Mouse (Mus musculus) midbrain, embryonic 15.5 days (tissue): Measurements from ENCODE around the gene Slc36a4. TPM values are rescaled to one million over a fixed set of nuclear protein-coding genes. Genes with fewer than 3 reads are reported as not detected.

ENCODE experiments used
- ATAC-seq: fragments of 200-750 bp; cut with Nextera tagmentation; replicated peaks from 2 replicates; pipeline ENCODE4 v1.8.0; 2017; ENCODE audit warnings: moderate TSS enrichment
- H3K27ac ChIP-seq: fragments of 300-500 bp; sonication (generic); 2 replicates; pipeline ENCODE4 v1.5.1; 2015; ENCODE audit warnings: mild to moderate bottlenecking, inconsistent platforms
- H3K27me3 ChIP-seq: fragments of 300-500 bp; sonication (generic); replicated peaks from 2 replicates; pipeline ENCODE4 v1.6.1; 2015; ENCODE audit warnings: inconsistent platforms
- H3K36me3 ChIP-seq: fragments of 300-500 bp; sonication (generic); replicated peaks from 2 replicates; pipeline ENCODE4 v1.6.1; 2015; ENCODE audit warnings: inconsistent platforms
- H3K4me1 ChIP-seq: fragments of 300-500 bp; sonication (generic); 2 replicates; pipeline ENCODE4 v1.6.1; 2015; ENCODE audit warnings: inconsistent platforms
- H3K4me2 ChIP-seq: fragments of 300-500 bp; sonication (generic); 2 replicates; pipeline ENCODE4 v1.6.1; 2015; ENCODE audit warnings: inconsistent platforms, mild to moderate bottlenecking, moderate library complexity
- H3K4me3 ChIP-seq: fragments of 300-500 bp; sonication (generic); 2 replicates; pipeline ENCODE4 v1.5.1; 2015; ENCODE audit warnings: mild to moderate bottlenecking, inconsistent platforms
- H3K9ac ChIP-seq: fragments of 300-500 bp; sonication (generic); 2 replicates; pipeline ENCODE4 v1.6.1; 2015; ENCODE audit warnings: mild to moderate bottlenecking, inconsistent platforms
- H3K9me3 ChIP-seq: fragments of 300-500 bp; sonication (generic); 2 replicates; pipeline ENCODE4 v1.6.1; 2016; ENCODE audit warnings: inconsistent platforms
- WGBS: fragments of 180-500 bp; shearing (Covaris S2); methylation state at CpG from one replicate; pipeline ENCODE4 v1.1.7; 2015; ENCODE audit warnings: mixed read lengths; 5-methylcytosine and 5-hydroxymethylcytosine counted together
- polyA plus RNA-seq: library from polyadenylated mRNA; unstranded; fragments of >200 nt; fragmentation: Nextera tagmentation; extraction: Ambion mirVana; gene quantifications from 2 replicates; pipeline ENCODE4 v1.2.1, GENCODE M21; 2015

The Slc36a4 gene
- 28.7 and 33.0 TPM in 2 replicates for polyA plus RNA-seq

GRCm38 (mm10) chr9:15709599-15710381 is at the start of gene Slc36a4:
Gene Slc36a4 (plus strand): TSS chr9:15709738.
- Histone ChIP-seq H3K9ac (peak within 1 kb of the TSS; percentile 94), H3K36me3 (no peaks in the 10 kb centered on the region), H3K27me3 (no peaks in the 10 kb centered on the region), H3K9me3 (no peaks in the 10 kb centered on the region), H3K4me1 (peaks cover 42% of the 10 kb centered on the region), H3K4me2 (peak within 1 kb of the TSS; percentile 54), H3K4me3 (peak within 1 kb of the TSS; percentile 86), H3K27ac (peak within 1 kb of the TSS; percentile 96)
- WGBS = under 1% methylated on average over 74 of the region's 75 CpGs
- peak; percentile 96 for ATAC-seq

GRCm38 (mm10) chr9:15664606-15665005 is 44.9 kb upstream of the Slc36a4 start:
- Histone ChIP-seq H3K27me3 (no peaks in the 10 kb centered on the region), H3K9me3 (no peaks in the 10 kb centered on the region), H3K36me3 (no peaks in the 10 kb centered on the region), H3K4me3 (no peak overlapping the region), H3K4me2 (no peak overlapping the region), H3K27ac (no peak overlapping the region), H3K9ac (no peak overlapping the region), H3K4me1 (no peaks in the 10 kb centered on the region)
- WGBS = 83% methylated on average over 7 of the region's 7 CpGs
- ATAC-seq = no peak

- no peak for ATAC-seq
- no peaks in the 10 kb centered on the region for H3K27me3 ChIP-seq
- H3K9me3 ChIP-seq = no peaks in the 10 kb centered on the region
- 70% methylated on average over 3 of the region's 3 CpGs for WGBS
- H3K4me3 ChIP-seq = no peak overlapping the region
- H3K9ac ChIP-seq = no peak overlapping the region
- no peak overlapping the region for H3K4me2 ChIP-seq
- H3K27ac ChIP-seq = no peak overlapping the region
- H3K4me1 ChIP-seq = no peaks in the 10 kb centered on the region
- no peaks in the 10 kb centered on the region for H3K36me3 ChIP-seq
Observed at GRCm38 (mm10) chr9:15669452-15669851, 40.1 kb upstream of the Slc36a4 start.

DNA sequence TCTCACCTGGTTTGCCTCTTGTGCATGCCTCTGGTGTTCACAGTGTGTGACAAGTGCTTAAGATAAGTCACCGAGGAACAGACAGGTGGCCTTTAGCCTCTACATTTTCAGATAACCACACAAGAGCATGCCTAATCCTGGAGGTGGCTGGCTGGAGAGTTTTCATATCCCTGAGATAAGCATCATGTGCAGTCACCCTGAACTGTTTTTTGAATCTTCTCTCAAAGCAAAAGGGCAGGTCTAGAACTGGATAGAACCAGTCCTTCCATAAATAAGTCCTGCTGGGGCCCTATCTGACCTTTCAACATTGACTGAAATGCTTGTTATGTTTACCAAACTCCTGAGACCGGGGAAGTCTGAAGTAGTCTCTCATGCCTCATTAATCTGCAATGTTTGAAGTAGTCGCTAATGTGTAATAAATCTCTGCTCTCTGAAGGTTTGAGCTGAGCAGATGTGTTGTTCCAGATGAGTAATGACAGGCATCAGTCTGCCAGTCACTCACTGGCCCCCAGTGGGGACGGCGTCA is 39.5 kb upstream of the Slc36a4 start:
- Histone ChIP-seq H3K4me1 (no peaks in the 10 kb centered on the region), H3K27ac (no peak overlapping the region), H3K27me3 (no peaks in the 10 kb centered on the region), H3K9ac (no peak overlapping the region), H3K9me3 (no peaks in the 10 kb centered on the region), H3K4me2 (no peak overlapping the region), H3K4me3 (no peak overlapping the region), H3K36me3 (no peaks in the 10 kb centered on the region)
- no peak for ATAC-seq
- 47% methylated on average over 5 of the region's 5 CpGs for WGBS

GRCm38 (mm10) chr9:15672251-15672650 is 37.3 kb upstream of the Slc36a4 start:
- no peak for ATAC-seq
- Histone ChIP-seq H3K27me3 (no peaks in the 10 kb centered on the region), H3K4me2 (no peak overlapping the region), H3K27ac (no peak overlapping the region), H3K9me3 (no peaks in the 10 kb centered on the region), H3K9ac (no peak overlapping the region), H3K36me3 (no peaks in the 10 kb centered on the region), H3K4me3 (no peak overlapping the region), H3K4me1 (no peaks in the 10 kb centered on the region)
- 46% methylated on average over 1 of the region's 1 CpGs for WGBS

DNA sequence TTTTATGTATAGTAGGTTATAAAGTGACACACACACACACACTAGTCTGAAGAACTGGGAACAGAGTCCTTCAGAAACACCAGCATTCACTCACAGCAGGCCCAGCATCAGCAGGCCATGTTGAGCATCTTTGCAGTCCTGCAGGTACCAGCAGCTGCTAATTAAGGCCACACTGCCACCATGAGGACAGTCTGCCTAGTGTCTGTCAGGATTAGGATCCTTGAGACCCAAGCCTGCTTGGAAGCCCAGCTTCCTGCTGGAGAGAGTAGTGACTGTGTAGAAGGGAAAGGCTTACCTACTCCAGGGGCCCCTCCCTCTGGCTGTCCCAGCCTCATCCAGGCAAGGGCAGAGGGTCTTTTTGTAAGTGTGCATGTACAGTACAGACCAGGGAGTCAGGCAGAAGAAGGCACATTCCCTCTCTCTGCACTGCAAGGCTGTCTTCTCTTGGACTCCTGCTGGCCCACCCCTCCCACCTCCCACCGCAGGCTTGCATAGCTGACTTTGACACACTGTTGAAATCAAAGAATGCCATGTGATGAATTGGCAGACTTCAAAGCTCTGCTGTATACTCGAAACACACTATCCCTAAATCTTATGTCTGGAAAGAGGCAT is 27.6 kb upstream of the Slc36a4 start:
- H3K36me3 ChIP-seq = no peaks in the 10 kb centered on the region
- peak; percentile 95 for ATAC-seq
- no peaks in the 10 kb centered on the region for H3K9me3 ChIP-seq
- H3K9ac ChIP-seq = no peak overlapping the region
- H3K4me1 ChIP-seq = no peaks in the 10 kb centered on the region
- H3K4me3 ChIP-seq = no peak overlapping the region
- no peak overlapping the region for H3K4me2 ChIP-seq
- 38% methylated on average over 2 of the region's 2 CpGs for WGBS
- no peaks in the 10 kb centered on the region for H3K27me3 ChIP-seq
- no peak overlapping the region for H3K27ac ChIP-seq

DNA sequence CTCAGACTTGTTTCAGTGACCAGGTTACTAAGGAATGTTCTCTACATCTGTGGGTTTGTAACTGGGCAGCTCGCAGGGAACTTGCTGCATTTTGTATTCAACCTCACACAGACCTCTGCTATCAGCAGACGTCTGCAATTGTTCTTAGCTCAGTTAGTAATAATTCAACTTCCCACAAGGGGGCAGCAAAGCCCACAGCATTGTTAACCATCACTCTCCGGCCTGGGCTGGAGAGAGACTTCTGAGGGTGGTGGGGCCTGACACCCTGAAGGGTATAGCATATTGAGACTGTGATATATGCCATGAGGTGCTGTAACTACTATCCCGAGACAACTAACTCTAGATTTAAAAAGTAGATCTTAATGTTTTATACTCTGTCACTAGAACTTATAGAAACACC is 24.3 kb upstream of the Slc36a4 start:
- no peak overlapping the region for H3K4me3 ChIP-seq
- no peak overlapping the region for H3K27ac ChIP-seq
- peak; percentile 68 for ATAC-seq
- H3K4me1 ChIP-seq = no peaks in the 10 kb centered on the region
- no peaks in the 10 kb centered on the region for H3K36me3 ChIP-seq
- H3K9me3 ChIP-seq = no peaks in the 10 kb centered on the region
- no peak overlapping the region for H3K9ac ChIP-seq
- no peaks in the 10 kb centered on the region for H3K27me3 ChIP-seq
- 15% methylated on average over 4 of the region's 4 CpGs for WGBS
- H3K4me2 ChIP-seq = no peak overlapping the region

GRCm38 (mm10) chr9:15687358-15687757 is 22.2 kb upstream of the Slc36a4 start:
- no peaks in the 10 kb centered on the region for H3K4me1 ChIP-seq
- no peak overlapping the region for H3K9ac ChIP-seq
- no peaks in the 10 kb centered on the region for H3K27me3 ChIP-seq
- no peak overlapping the region for H3K4me2 ChIP-seq
- 87% methylated on average over 5 of the region's 5 CpGs for WGBS
- H3K27ac ChIP-seq = no peak overlapping the region
- ATAC-seq = no peak
- no peaks in the 10 kb centered on the region for H3K36me3 ChIP-seq
- H3K9me3 ChIP-seq = no peaks in the 10 kb centered on the region
- H3K4me3 ChIP-seq = no peak overlapping the region

DNA sequence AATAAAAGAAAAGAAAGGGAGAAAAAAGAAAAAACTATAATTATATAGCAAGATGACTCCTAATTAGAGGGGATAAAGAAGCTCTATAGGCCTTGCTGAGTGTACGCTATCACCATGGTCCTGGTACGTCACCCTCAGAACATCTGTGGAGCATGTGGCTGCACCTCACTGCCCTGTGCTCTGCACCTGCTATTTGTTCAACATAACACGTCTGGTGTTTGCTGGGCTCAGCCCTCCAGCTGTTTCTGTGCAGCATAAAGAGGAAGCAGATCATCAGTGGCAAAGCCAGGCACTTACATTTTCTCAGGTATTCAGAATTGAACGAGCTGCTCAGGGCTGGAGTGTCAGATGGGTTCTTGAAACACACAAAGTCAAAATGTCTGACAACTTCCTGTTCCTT is 15.7 kb upstream of the Slc36a4 start:
- Histone ChIP-seq H3K27ac (no peak overlapping the region), H3K9ac (no peak overlapping the region), H3K4me1 (no peaks in the 10 kb centered on the region)

DNA sequence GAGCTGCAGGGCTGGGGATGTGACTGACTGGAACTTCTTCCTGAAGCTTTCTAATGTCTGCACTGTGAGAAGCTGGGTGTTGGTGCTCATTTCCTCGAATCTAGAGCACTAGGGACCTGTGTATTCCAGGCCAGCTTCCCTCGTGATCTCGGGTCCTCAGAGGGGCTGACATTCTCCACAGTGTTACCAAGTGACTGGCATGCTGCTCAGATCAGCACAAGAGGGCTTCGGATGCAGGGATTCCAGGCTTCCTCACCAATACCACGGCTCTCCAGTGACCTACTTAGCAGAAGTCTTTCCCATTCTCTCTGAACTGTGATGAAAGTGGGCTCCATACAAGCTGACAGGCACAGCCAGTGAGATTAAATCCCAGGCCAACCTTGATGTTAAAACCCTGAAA is 14.5 kb upstream of the Slc36a4 start:
- H3K36me3 ChIP-seq = no peaks in the 10 kb centered on the region
- no peak overlapping the region for H3K4me3 ChIP-seq
- no peaks in the 10 kb centered on the region for H3K27me3 ChIP-seq
- H3K9me3 ChIP-seq = no peaks in the 10 kb centered on the region
- no peaks in the 10 kb centered on the region for H3K4me1 ChIP-seq
- no peak overlapping the region for H3K27ac ChIP-seq
- 32% methylated on average over 5 of the region's 5 CpGs for WGBS
- H3K9ac ChIP-seq = no peak overlapping the region
- no peak; the same call in 1 of the 2 replicates for ATAC-seq
- H3K4me2 ChIP-seq = no peak overlapping the region

More for the DNA sequence above, 15.7 kb upstream of the Slc36a4 start:
- ATAC-seq = no peak
- no peak overlapping the region for H3K4me2 ChIP-seq
- WGBS = 85% methylated on average over 4 of the region's 4 CpGs
- no peak overlapping the region for H3K4me3 ChIP-seq
- no peaks in the 10 kb centered on the region for H3K36me3 ChIP-seq
- H3K27me3 ChIP-seq = no peaks in the 10 kb centered on the region
- no peaks in the 10 kb centered on the region for H3K9me3 ChIP-seq

GRCm38 (mm10) chr9:15705706-15706105 is 3.8 kb upstream of the Slc36a4 start:
- no peak overlapping the region for H3K4me2 ChIP-seq
- H3K27ac ChIP-seq = no peak overlapping the region
- H3K9ac ChIP-seq = no peak overlapping the region
- H3K4me1 ChIP-seq = peaks cover 10% of the 10 kb centered on the region
- 78% methylated on average over 10 of the region's 10 CpGs for WGBS
- no peak for ATAC-seq
- H3K4me3 ChIP-seq = no peak overlapping the region
- H3K9me3 ChIP-seq = no peaks in the 10 kb centered on the region
- H3K36me3 ChIP-seq = no peaks in the 10 kb centered on the region
- H3K27me3 ChIP-seq = no peaks in the 10 kb centered on the region

DNA sequence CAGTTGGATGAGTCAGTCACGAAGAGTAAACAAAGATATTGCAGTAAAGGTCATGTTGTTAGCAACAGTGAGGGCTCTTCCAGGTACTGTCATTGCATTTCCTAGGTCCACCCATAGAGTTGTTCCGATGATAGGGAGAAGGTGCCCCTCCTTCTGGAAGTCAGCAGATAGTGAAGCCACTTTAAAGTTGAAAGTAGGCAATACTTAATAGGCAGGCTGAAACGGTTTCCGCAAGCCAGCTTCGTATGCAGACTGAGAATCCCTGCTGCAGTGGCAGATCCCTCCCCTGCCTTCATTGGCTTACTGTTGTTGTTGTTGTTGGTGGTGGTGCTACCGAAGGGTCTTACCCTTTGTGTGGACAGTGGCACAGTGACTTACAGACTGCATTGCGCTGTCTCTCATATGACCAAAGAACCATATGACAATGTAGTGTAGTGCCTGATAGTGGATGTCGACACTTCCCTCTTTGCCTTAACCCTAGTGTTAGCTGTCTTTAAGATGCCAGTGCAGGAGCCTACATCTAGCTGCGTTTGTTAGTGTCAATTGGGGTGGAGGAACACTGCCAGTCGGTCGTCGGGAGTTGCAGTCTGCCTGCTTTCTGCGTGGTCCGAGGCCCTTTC is 449 bp upstream of the Slc36a4 start:
- H3K4me3 ChIP-seq = peak overlapping the region; percentile 86
- WGBS = 11% methylated on average over 14 of the region's 14 CpGs
- H3K9ac ChIP-seq = peak overlapping the region; percentile 94
- H3K4me2 ChIP-seq = peak overlapping the region; percentile 54
- no peaks in the 10 kb centered on the region for H3K27me3 ChIP-seq
- peak; percentile 72 for ATAC-seq
- H3K9me3 ChIP-seq = no peaks in the 10 kb centered on the region
- H3K36me3 ChIP-seq = no peaks in the 10 kb centered on the region
- H3K27ac ChIP-seq = peak overlapping the region; percentile 96
- peaks cover 38% of the 10 kb centered on the region for H3K4me1 ChIP-seq
